Mouse (Mus musculus): Measurements from ENCODE around the gene Rabl2. TPM values are rescaled to one million over a fixed set of nuclear protein-coding genes. Genes with fewer than 3 reads are reported as not detected.

Gene Rabl2
- 24.3 TPM for polyA plus RNA-seq (2012; fragmentation: generic; extraction: Trizol)
- long read RNA-seq, experiment 1, transcript Rabl2-201 (9 exons, 1,640 nt), result major isoform, 20 of 26 reads
- long read RNA-seq, experiment 1, partial matches to known transcripts, result 2 of 26 reads
- long read RNA-seq, experiment 1, other reads (novel, unspliced or antisense), result 4 of 26 reads
- long read RNA-seq, experiment 2, transcript Rabl2-201 (9 exons, 1,640 nt), result major isoform, 33 of 46 reads
- long read RNA-seq, experiment 2, partial matches to known transcripts, result 3 of 46 reads
- long read RNA-seq, experiment 2, other reads (novel, unspliced or antisense), result 10 of 46 reads

GRCm38 (mm10) chr15:89591723-89592455 is at the start of gene Rabl2:
Gene Rabl2 (minus strand): TSS chr15:89591923.
- TF ChIP-seq FOSL1 (IDR thresholded peaks at IDR 0.05; ENCODE audit: insufficient read depth, low read length, poor library complexity, severe bottlenecking) (no peak), USF1 (IDR thresholded peaks at IDR 0.05; ENCODE audit: low read depth) (no peak), CEBPB (IDR thresholded peaks at IDR 0.05; ENCODE audit: low read depth) (no peak), MYOD1 (IDR thresholded peaks at IDR 0.05; ENCODE audit: control insufficient read depth, insufficient read length, low read depth) (peak; percentile 55), MYOG (IDR thresholded peaks at IDR 0.05; ENCODE audit: control insufficient read depth, extremely low read depth, insufficient read length) (no peak), MAX (IDR thresholded peaks at IDR 0.05) (peak; percentile 100)
- peak within 1 kb of the TSS; percentile 95 for H3K4me3 ChIP-seq (ENCODE audit: insufficient read depth, poor library complexity, severe bottlenecking)
- no peaks in the 10 kb centered on the region for H3K36me3 ChIP-seq (ENCODE audit: control insufficient read depth, insufficient read depth)
- no peaks in the 10 kb centered on the region for H3K79me3 ChIP-seq (ENCODE audit: low read depth)
- H3K27me3 ChIP-seq (ENCODE audit: control insufficient read depth, insufficient read depth, insufficient read length), result peaks cover 4% of the 10 kb centered on the region
- peaks cover 23% of the 10 kb centered on the region for H3K79me2 ChIP-seq (ENCODE audit: control insufficient read depth, insufficient read depth)
- peak within 1 kb of the TSS; percentile 58 for H3ac ChIP-seq (ENCODE audit: control insufficient read depth, insufficient read length, low read depth)

- Histone ChIP-seq H3ac (ENCODE audit: control insufficient read depth, insufficient read length, low read depth) (no peak overlapping the region), H3K27me3 (ENCODE audit: control insufficient read depth, insufficient read depth, insufficient read length) (no peaks in the 10 kb centered on the region), H3K4me3 (ENCODE audit: insufficient read depth, poor library complexity, severe bottlenecking) (no peak overlapping the region), H3K79me2 (ENCODE audit: control insufficient read depth, insufficient read depth) (no peaks in the 10 kb centered on the region), H3K79me3 (ENCODE audit: low read depth) (no peaks in the 10 kb centered on the region), H3K36me3 (ENCODE audit: control insufficient read depth, insufficient read depth) (no peaks in the 10 kb centered on the region)
- TF ChIP-seq CTCF (IDR thresholded peaks at IDR 0.05; ENCODE audit: control insufficient read depth, insufficient read depth, insufficient read length) (peak; percentile 70), CEBPB (IDR thresholded peaks at IDR 0.05; ENCODE audit: low read depth) (no peak)
These were observed 31.9 kb upstream of the Rabl2 start for GRCm38 (mm10) chr15:89623626-89623959.

- H3K36me3 ChIP-seq (ENCODE audit: control insufficient read depth, insufficient read depth), result no peaks in the 10 kb centered on the region
- H3ac ChIP-seq (ENCODE audit: control insufficient read depth, insufficient read length, low read depth), result no peak overlapping the region
- H3K27me3 ChIP-seq (ENCODE audit: control insufficient read depth, insufficient read depth, insufficient read length), result no peaks in the 10 kb centered on the region
- H3K79me3 ChIP-seq (ENCODE audit: low read depth), result no peaks in the 10 kb centered on the region
- TF ChIP-seq MAX (IDR thresholded peaks at IDR 0.05) (no peak), MYOD1 (IDR thresholded peaks at IDR 0.05; ENCODE audit: control insufficient read depth, insufficient read length, low read depth) (no peak), MYOG (IDR thresholded peaks at IDR 0.05; ENCODE audit: control insufficient read depth, extremely low read depth, insufficient read length) (no peak), USF1 (IDR thresholded peaks at IDR 0.05; ENCODE audit: low read depth) (no peak), FOSL1 (IDR thresholded peaks at IDR 0.05; ENCODE audit: insufficient read depth, low read length, poor library complexity, severe bottlenecking) (no peak), CEBPB (IDR thresholded peaks at IDR 0.05; ENCODE audit: low read depth) (no peak), CTCF (IDR thresholded peaks at IDR 0.05; ENCODE audit: control insufficient read depth, insufficient read depth, insufficient read length) (no peak)
- H3K4me3 ChIP-seq (ENCODE audit: insufficient read depth, poor library complexity, severe bottlenecking), result no peak overlapping the region
- no peaks in the 10 kb centered on the region for H3K79me2 ChIP-seq (ENCODE audit: control insufficient read depth, insufficient read depth)
These were observed 31.4 kb upstream of the Rabl2 start for GRCm38 (mm10) chr15:89622959-89623625.

GRCm38 (mm10) chr15:89622312-89622958 is 30.7 kb upstream of the Rabl2 start:
- no peaks in the 10 kb centered on the region for H3K36me3 ChIP-seq (ENCODE audit: control insufficient read depth, insufficient read depth)
- no peaks in the 10 kb centered on the region for H3K79me3 ChIP-seq (ENCODE audit: low read depth)
- no peaks in the 10 kb centered on the region for H3K79me2 ChIP-seq (ENCODE audit: control insufficient read depth, insufficient read depth)
- no peaks in the 10 kb centered on the region for H3K27me3 ChIP-seq (ENCODE audit: control insufficient read depth, insufficient read depth, insufficient read length)
- no peak overlapping the region for H3ac ChIP-seq (ENCODE audit: control insufficient read depth, insufficient read length, low read depth)
- TF ChIP-seq MAX (IDR thresholded peaks at IDR 0.05) (no peak), CTCF (IDR thresholded peaks at IDR 0.05; ENCODE audit: control insufficient read depth, insufficient read depth, insufficient read length) (peak; percentile 84)
- no peak overlapping the region for H3K4me3 ChIP-seq (ENCODE audit: insufficient read depth, poor library complexity, severe bottlenecking)

GRCm38 (mm10) chr15:89607888-89608287 is 16.2 kb upstream of the Rabl2 start:
- H3K79me3 ChIP-seq (ENCODE audit: low read depth), result no peaks in the 10 kb centered on the region
- H3K27me3 ChIP-seq (ENCODE audit: control insufficient read depth, insufficient read depth, insufficient read length), result peaks cover 23% of the 10 kb centered on the region
- no peak overlapping the region for H3K4me3 ChIP-seq (ENCODE audit: insufficient read depth, poor library complexity, severe bottlenecking)
- H3K79me2 ChIP-seq (ENCODE audit: control insufficient read depth, insufficient read depth), result no peaks in the 10 kb centered on the region
- no peak overlapping the region for H3ac ChIP-seq (ENCODE audit: control insufficient read depth, insufficient read length, low read depth)
- TF ChIP-seq USF1 (IDR thresholded peaks at IDR 0.05; ENCODE audit: low read depth), result no peak
- TF ChIP-seq CTCF (IDR thresholded peaks at IDR 0.05; ENCODE audit: control insufficient read depth, insufficient read depth, insufficient read length), result no peak
- no peak for TF ChIP-seq FOSL1 (IDR thresholded peaks at IDR 0.05; ENCODE audit: insufficient read depth, low read length, poor library complexity, severe bottlenecking)
- TF ChIP-seq CEBPB (IDR thresholded peaks at IDR 0.05; ENCODE audit: low read depth), result no peak
- no peak for TF ChIP-seq MYOD1 (IDR thresholded peaks at IDR 0.05; ENCODE audit: control insufficient read depth, insufficient read length, low read depth)
- no peak for TF ChIP-seq MYOG (IDR thresholded peaks at IDR 0.05; ENCODE audit: control insufficient read depth, extremely low read depth, insufficient read length)
- TF ChIP-seq MAX (IDR thresholded peaks at IDR 0.05), result no peak
- no peaks in the 10 kb centered on the region for H3K36me3 ChIP-seq (ENCODE audit: control insufficient read depth, insufficient read depth)

Data from C2C12 (cell line).